Mouse (Mus musculus) layer of hippocampus, adult 2 months (tissue): Measurements from ENCODE around the gene Igsf23. TPM values are rescaled to one million over a fixed set of nuclear protein-coding genes. Genes with fewer than 3 reads are reported as not detected.

Experiments used
- DNase-seq, 2 experiments: peaks; one replicate each; pipeline ENCODE4 v3.0.0; 2022; ENCODE audit warnings: low spot score in 2 of 2
- H3K27ac ChIP-seq: fragments of 200-600 bp; 2 replicates; pipeline ENCODE4 v1.8.1; 2022
- H3K4me3 ChIP-seq: fragments of 200-600 bp; 2 replicates; pipeline ENCODE4 v1.8.1; 2022; ENCODE audit warnings: mild to moderate bottlenecking
- CTCF ChIP-seq: fragments of 200-600 bp; conservative IDR thresholded peaks from 2 replicates; pipeline ENCODE4 v1.8.1; 2022; ENCODE audit warnings: antibody characterized with exemption, mild to moderate bottlenecking, moderate library complexity
- total RNA-seq, 2 experiments: library from RNA; stranded (reverse); gene quantifications; 2 replicates each; pipeline ENCODE4 v1.2.3; 2021

The Igsf23 gene
- total RNA-seq, 2 experiments from 2014 or later: not detected

DNA sequence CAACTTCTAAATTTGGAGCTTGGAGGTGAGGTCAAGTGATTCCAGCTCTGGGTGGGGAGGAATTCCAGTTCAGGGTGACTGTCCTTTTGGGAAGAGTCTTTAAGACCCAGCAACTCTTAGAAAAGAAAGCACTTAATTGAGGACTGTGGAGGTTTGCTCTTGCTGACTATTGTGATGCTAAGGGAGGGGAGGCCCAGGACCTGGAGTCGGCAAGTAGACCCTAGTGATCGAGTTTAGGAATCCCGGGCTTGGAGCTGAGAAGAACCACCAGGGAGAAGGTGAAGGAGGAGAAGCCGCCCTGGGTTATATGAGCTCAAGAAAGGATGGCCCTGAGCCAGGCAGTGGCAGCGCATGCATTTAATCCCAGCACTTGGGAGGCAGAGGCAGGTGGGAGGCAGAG lies 22.1 kb downstream of the Igsf23 start:
- Histone ChIP-seq H3K4me3 (no peak overlapping the region), H3K27ac (no peak overlapping the region)
- no peak for DNase-seq
- no peak for TF ChIP-seq CTCF

GRCm38 (mm10) chr7:19926849-19927480 lies 23.6 kb downstream of the Igsf23 start:
- no peak for DNase-seq
- 0 out of 2 replicates have a peak overlapping the region, but pooled peaks have one; percentile 28 for H3K27ac ChIP-seq
- TF ChIP-seq CTCF: no peak

DNA sequence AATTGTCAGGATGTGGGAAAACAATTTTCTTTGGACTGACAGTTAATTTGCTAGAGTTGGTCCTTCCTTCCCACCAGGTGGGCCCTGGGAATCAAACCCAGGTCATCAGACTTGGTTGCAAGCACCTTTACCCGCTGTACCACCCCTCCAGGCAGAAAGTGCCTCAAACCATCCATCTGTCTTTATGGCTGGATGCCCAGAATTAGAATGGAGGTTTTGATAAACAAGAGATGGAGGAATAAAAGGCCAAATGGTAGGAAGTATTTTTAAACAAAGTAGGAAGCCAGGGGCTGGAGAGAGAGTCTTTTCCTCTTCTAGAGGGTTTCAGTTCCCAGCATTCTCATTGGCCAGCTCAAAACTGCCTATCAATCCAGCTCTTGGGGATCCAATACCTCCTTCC lies 25.2 kb downstream of the Igsf23 start:
- Histone ChIP-seq H3K27ac (peak overlapping the region; percentile 61), H3K4me3 (no peak overlapping the region)
- peak; percentile 44 to 49 for DNase-seq
- TF ChIP-seq CTCF: no peak

More at GRCm38 (mm10) chr7:19926849-19927480, 23.6 kb downstream of the Igsf23 start:
- no peak overlapping the region for H3K4me3 ChIP-seq

DNA sequence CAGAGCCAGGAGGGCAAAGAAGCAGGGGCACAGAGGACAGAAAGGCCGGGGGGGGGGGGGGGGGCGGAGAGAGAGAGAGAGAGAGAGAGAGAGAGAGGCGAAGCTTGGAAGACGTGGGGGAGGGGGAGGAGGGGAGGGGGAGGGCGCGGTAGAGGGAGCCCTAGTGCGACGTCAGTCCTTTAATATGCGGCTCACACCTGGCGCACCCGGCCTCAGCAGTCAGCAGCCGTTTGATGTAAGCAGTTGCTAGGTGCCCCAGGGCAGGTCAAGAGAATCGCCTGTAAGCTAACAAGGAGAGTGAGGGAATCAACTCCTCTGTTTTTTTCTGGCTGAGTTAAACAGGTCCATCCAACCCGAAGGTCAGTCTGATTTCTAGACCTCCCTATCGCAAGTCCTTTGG lies 26.8 kb downstream of the Igsf23 start:
- no peak for DNase-seq
- TF ChIP-seq CTCF: no peak
- no peak overlapping the region for H3K27ac ChIP-seq
- no peak overlapping the region for H3K4me3 ChIP-seq

DNA sequence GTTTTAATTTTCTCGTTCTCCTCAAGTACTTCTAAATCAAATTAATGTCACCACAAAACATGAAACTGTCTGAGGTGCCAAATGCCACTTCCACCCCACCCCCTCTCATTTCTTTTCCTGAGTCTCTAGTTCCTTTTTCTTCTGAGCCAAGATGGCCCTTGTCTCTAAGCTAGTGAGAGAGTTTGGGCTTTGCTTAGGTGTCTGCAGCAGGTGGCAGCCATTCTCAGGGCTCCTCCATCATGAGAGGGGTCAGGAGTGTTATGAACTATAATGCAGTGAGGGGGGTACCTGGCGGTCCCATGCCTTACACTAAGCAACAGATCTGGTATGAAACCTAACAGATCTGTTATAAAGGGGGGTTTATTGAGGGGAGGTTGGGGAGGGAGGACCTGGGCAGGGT lies 27.2 kb downstream of the Igsf23 start:
- no peak for DNase-seq
- no peak for TF ChIP-seq CTCF
- no peak overlapping the region for H3K4me3 ChIP-seq

DNA sequence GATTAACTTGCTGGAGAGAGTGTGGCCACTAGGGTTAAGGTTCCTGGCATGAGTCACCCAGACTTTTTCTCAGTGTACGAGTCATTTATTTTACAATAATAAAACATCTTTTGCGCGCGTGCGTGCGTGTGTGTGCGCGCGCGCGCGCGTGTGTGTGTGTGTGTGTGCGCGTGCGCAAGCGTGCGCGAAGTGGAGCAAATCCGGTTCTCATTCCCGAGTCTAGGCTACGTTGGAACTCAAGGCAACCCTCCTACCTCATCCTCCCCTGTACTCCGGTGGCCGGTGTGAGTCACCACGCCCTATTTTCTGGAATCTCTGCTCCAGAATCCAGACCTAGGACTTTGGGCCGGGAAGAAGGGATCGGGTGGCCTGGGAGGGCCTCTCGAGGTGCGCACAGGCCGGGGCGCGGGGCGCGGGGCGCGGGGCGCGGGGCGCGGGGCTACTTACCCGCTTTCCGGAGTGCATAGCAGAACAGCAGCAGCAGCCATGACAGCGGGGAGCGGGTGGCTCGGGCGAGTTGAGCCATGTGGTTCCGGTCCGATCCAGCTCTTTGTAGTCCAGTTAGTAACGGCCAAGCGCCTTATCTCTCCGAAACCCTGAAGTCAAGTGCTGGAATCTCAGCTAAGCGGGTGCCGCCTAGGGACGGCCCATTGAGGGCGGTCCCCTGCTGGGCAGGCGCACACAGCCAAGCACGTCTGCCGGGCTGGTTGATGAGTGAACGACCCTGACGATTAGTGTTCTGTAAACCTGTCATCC lies 29.9 kb downstream of the Igsf23 start, which contains the start of gene Pvr:
Gene Pvr, minus strand, starts transcription at position 655 of the 756 bp plus-strand sequence.
- peak; percentile 55 for TF ChIP-seq CTCF
- DNase-seq: peak; percentile 76 to 81
- Histone ChIP-seq H3K4me3 (peak within 1 kb of the TSS; percentile 71), H3K27ac (peak within 1 kb of the TSS; percentile 91)

More for the DNA sequence above, 27.2 kb downstream of the Igsf23 start:
- no peak overlapping the region for H3K27ac ChIP-seq

GRCm38 (mm10) chr7:19920166-19920505 lies 30.4 kb downstream of the Igsf23 start:
- TF ChIP-seq CTCF: no peak
- Histone ChIP-seq H3K4me3 (peak overlapping the region; percentile 71), H3K27ac (peak overlapping the region; percentile 91)
- no peak for DNase-seq

DNA sequence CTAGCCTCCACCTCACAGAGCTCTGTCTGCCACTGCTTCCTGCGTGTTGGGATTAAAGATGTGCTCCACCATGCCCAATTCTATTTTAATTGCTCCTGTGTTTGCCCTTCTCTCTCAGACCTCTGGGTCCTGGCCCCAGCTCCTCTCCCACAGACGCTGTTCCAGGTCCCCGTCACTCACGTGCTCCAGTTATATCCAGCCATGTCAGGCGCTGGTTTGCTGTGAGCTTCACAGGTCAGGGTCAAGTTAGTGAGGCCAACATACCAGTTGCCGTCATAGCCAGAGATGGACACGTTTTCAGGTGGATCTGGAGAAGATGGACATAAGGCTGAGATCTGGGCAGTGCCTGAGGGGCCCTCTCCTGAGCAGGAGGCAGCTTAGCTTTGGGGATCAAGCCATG lies 36.0 kb downstream of the Igsf23 start:
- no peak overlapping the region for H3K4me3 ChIP-seq
- DNase-seq: no peak
- H3K27ac ChIP-seq: no peak overlapping the region
- TF ChIP-seq CTCF: no peak

GRCm38 (mm10) chr7:19911695-19912524 lies 38.6 kb downstream of the Igsf23 start:
- no peak overlapping the region for H3K27ac ChIP-seq
- TF ChIP-seq CTCF: no peak
- no peak overlapping the region for H3K4me3 ChIP-seq
- no peak for DNase-seq

GRCm38 (mm10) chr7:19911292-19911658 lies 39.3 kb downstream of the Igsf23 start:
- TF ChIP-seq CTCF: no peak
- DNase-seq: no peak
- Histone ChIP-seq H3K27ac (no peak overlapping the region), H3K4me3 (no peak overlapping the region)

- peak; percentile 98 for TF ChIP-seq CTCF
- DNase-seq: peak; percentile 54 to 87
- Histone ChIP-seq H3K27ac (no peak overlapping the region), H3K4me3 (no peak overlapping the region)
Measured at GRCm38 (mm10) chr7:19910421-19911291, 39.9 kb downstream of the Igsf23 start.

- DNase-seq: peak in 1 of 2 experiments; percentile 46
- H3K27ac ChIP-seq: no peak overlapping the region
- no peak overlapping the region for H3K4me3 ChIP-seq
- TF ChIP-seq CTCF: peak; percentile 92
Measured at GRCm38 (mm10) chr7:19889881-19890280, 60.7 kb downstream of the Igsf23 start.
